Mouse (Mus musculus) liver, embryonic 14.5 days (tissue): ENCODE measurements around the gene Gli2. TPM values are rescaled to one million over a fixed set of nuclear protein-coding genes. Genes with fewer than 3 reads are reported as not detected.

Experiments used
- ATAC-seq: fragments of 200-750 bp; cut with Nextera tagmentation; 2 replicates; pipeline ENCODE4 v1.8.0; 2017; ENCODE audit warnings: moderate number of reproducible peaks, mild to moderate bottlenecking, moderate library complexity; ENCODE audit not compliant: insufficient read depth
- DNase-seq, 3 experiments: peaks; one replicate each; pipeline ENCODE4 v3.0.0-alpha.2; 2012 to 2013; ENCODE audit warnings: low read depth in 3 of 3, low spot score in 3 of 3
- H3K27ac ChIP-seq: fragments of 300-500 bp; sonication (generic); 2 replicates; pipeline ENCODE4 v1.5.1; 2014; ENCODE audit warnings: moderate library complexity, mild to moderate bottlenecking, control low read depth, inconsistent platforms
- H3K27me3 ChIP-seq: fragments of 300-500 bp; sonication (generic); 2 replicates; pipeline ENCODE4 v1.6.1; 2014; ENCODE audit warnings: mild to moderate bottlenecking, low read length, moderate library complexity; ENCODE audit not compliant: control insufficient read depth, insufficient read depth
- H3K36me3 ChIP-seq: fragments of 300-500 bp; sonication (generic); replicated peaks from 2 replicates; pipeline ENCODE4 v1.6.1; 2014; ENCODE audit warnings: low read depth; ENCODE audit not compliant: control insufficient read depth, insufficient read depth
- H3K4me1 ChIP-seq, 2 experiments: fragments of 200-500 bp in 1 of 2; fragments of 300-500 bp in 1 of 2; sonication (generic) in 1 of 2; replicated peaks; 2 replicates each; pipeline ENCODE4 v1.6.1; 2012 to 2014; ENCODE audit warnings: antibody characterized with exemption in 1 of 2, inconsistent platforms in 1 of 2, low read length in 1 of 2; ENCODE audit not compliant: control insufficient read depth in 2 of 2, insufficient read depth in 2 of 2
- H3K4me2 ChIP-seq: fragments of 300-500 bp; sonication (generic); 2 replicates; pipeline ENCODE4 v1.6.1; 2014; ENCODE audit warnings: low read depth, mild to moderate bottlenecking, control low read depth, moderate library complexity
- H3K4me3 ChIP-seq, 2 experiments: fragments of 200-500 bp in 1 of 2; fragments of 300-500 bp in 1 of 2; sonication (generic) in 1 of 2; 2 replicates each; pipeline ENCODE4 v1.5.1; 2012 to 2014; ENCODE audit warnings: low read depth in 2 of 2, low read length in 2 of 2, mild to moderate bottlenecking in 2 of 2, control low read depth in 1 of 2, inconsistent platforms in 1 of 2, moderate library complexity in 1 of 2; ENCODE audit not compliant: insufficient read depth in 1 of 2
- H3K9ac ChIP-seq: fragments of 300-500 bp; sonication (generic); replicated peaks from 2 replicates; pipeline ENCODE4 v1.6.1; 2014; ENCODE audit warnings: mild to moderate bottlenecking, control low read depth, moderate library complexity
- H3K9me3 ChIP-seq: fragments of 300-500 bp; sonication (generic); 2 replicates; pipeline ENCODE4 v1.6.1; 2016; ENCODE audit warnings: low read length, mixed read lengths; ENCODE audit not compliant: control insufficient read depth
- CTCF ChIP-seq: IDR thresholded peaks from 2 replicates; pipeline ENCODE4 v1.5.1; 2016; ENCODE audit warnings: antibody characterized with exemption, low read depth, control low read depth
- EP300 ChIP-seq: IDR thresholded peaks from 2 replicates; pipeline ENCODE4 v1.6.1; 2016; ENCODE audit warnings: antibody characterized with exemption, low read depth
- WGBS: fragments of 180-500 bp; shearing (Covaris S2); extraction: QIAGEN DNeasy Blood & Tissue Kit; methylation state at CpG from one replicate; pipeline ENCODE4 v1.1.7; 2014; ENCODE audit not compliant: insufficient replicate concordance; 5-methylcytosine and 5-hydroxymethylcytosine counted together
- polyA plus RNA-seq, 2 experiments: library from polyadenylated mRNA; depleted of rRNA in 1 of 2; stranded (reverse) in 1 of 2; unstranded in 1 of 2; fragments of >200 nt; fragmentation: Nextera tagmentation in 1 of 2; extraction: Ambion mirVana in 1 of 2; gene quantifications; 2 replicates each; pipeline versions ENCODE4 v1.2.1 to v1.2.3; 2012 to 2014

Gli2 gene
- polyA plus RNA-seq, 2 experiments = 0.04 to 0.26 TPM

GRCm38 (mm10) chr1:118799322-118800116 is 253.9 kb downstream of the Gli2 start:
- no peak for TF ChIP-seq CTCF
- TF ChIP-seq EP300 = no peak
- Histone ChIP-seq H3K27me3 (no peaks in the 10 kb centered on the region), H3K9me3 (no peaks in the 10 kb centered on the region), H3K36me3 (no peaks in the 10 kb centered on the region), H3K9ac (no peak overlapping the region), H3K4me2 (no peak overlapping the region), H3K27ac (no peak overlapping the region), H3K4me3 (no peak overlapping the region), H3K4me1 (no peaks in the 10 kb centered on the region)
- DNase-seq = no peak
- ATAC-seq = no peak
- WGBS = 52% methylated on average over 7 of the region's 7 CpGs

DNA sequence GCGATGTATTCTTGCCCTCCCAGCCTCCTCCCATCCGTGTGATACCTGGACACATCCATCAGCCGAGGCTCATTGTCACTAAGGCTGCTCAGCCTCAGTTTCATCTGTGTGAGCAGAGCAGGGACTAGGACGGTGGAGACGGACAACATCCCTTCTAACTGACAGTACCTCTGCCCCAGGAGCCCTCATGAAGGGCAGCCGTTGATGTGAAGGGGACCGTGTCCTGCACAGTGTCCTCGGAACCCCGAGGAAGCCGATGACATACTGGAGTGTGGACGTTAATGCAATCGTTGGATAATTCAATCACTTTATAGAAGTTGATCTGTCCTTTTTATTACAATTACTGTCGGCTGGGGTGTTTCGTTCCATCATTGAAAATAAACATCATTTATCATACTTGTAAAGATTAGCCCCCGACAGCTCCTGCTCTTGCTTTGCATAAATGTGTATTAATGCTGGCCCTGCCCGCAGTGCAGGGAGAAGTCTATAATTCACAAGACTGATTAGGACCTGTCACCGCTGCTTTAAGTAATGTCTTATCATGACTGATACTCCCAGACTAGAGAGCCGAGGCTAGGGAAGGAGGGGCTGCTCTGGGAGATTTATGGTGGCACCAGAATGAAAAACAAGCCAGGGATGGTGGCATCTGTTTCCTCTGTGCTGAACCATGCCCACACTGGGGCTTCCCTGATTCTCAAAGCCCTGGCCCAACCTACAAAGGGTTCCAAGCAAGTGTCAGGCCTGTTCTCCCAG is 257.8 kb downstream of the Gli2 start:
- ATAC-seq (no peak), DNase-seq (no peak)
- Histone ChIP-seq H3K9me3 (no peaks in the 10 kb centered on the region), H3K4me3 (no peak overlapping the region), H3K9ac (no peak overlapping the region), H3K4me1 (no peaks in the 10 kb centered on the region), H3K27me3 (no peaks in the 10 kb centered on the region), H3K27ac (no peak overlapping the region), H3K36me3 (no peaks in the 10 kb centered on the region), H3K4me2 (no peak overlapping the region)
- TF ChIP-seq CTCF (no peak), EP300 (no peak)
- 71% methylated on average over 18 of the region's 18 CpGs for WGBS

GRCm38 (mm10) chr1:118789871-118790270 is 263.5 kb downstream of the Gli2 start:
- Histone ChIP-seq H3K4me1 (no peaks in the 10 kb centered on the region), H3K4me3 (no peak overlapping the region), H3K9ac (no peak overlapping the region), H3K4me2 (no peak overlapping the region), H3K27ac (no peak overlapping the region), H3K27me3 (no peaks in the 10 kb centered on the region), H3K9me3 (no peaks in the 10 kb centered on the region), H3K36me3 (no peaks in the 10 kb centered on the region)
- no peak for DNase-seq
- TF ChIP-seq CTCF = no peak
- TF ChIP-seq EP300 = no peak
- WGBS = 63% methylated on average over 2 of the region's 2 CpGs
- no peak for ATAC-seq

- Histone ChIP-seq H3K36me3 (no peaks in the 10 kb centered on the region), H3K27me3 (no peaks in the 10 kb centered on the region), H3K27ac (no peak overlapping the region), H3K4me1 (no peaks in the 10 kb centered on the region), H3K9ac (no peak overlapping the region), H3K9me3 (no peaks in the 10 kb centered on the region), H3K4me3 (no peak overlapping the region), H3K4me2 (no peak overlapping the region)
- WGBS = 38% methylated on average over 3 of the region's 3 CpGs
- TF ChIP-seq EP300 = no peak
- no peak for TF ChIP-seq CTCF
- no peak for DNase-seq
- no peak for ATAC-seq
Observed at GRCm38 (mm10) chr1:118789468-118789867, 264.0 kb downstream of the Gli2 start.

DNA sequence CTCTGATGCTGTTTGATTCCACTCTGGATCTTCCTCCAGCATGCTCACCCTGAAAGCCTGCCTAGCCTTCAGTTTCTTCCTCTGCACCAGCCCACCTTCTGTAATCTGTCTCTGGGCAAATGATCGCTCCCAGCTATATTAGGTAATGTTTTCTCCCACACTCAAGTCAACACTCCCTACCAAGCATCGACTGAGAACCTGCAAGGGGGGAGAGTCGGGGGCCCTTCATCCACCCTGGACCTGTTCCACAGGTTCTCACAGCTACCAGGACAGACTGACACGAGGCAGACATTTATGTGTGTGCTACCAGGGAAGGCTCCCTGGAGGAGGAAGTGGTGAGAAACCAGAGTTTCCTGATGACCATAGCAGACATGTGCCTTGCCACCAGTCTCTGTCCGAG is 264.6 kb downstream of the Gli2 start:
- Histone ChIP-seq H3K27ac (no peak overlapping the region), H3K4me1 (no peaks in the 10 kb centered on the region), H3K9me3 (no peaks in the 10 kb centered on the region), H3K27me3 (no peaks in the 10 kb centered on the region), H3K9ac (no peak overlapping the region), H3K4me3 (no peak overlapping the region), H3K4me2 (no peak overlapping the region), H3K36me3 (no peaks in the 10 kb centered on the region)
- TF ChIP-seq CTCF (no peak), EP300 (no peak)
- DNase-seq (no peak), ATAC-seq (no peak)
- 31% methylated on average over 5 of the region's 5 CpGs for WGBS
